Comparison of ENCODE assay signal across 16 mouse cellular contexts in the genomic region with DNA sequence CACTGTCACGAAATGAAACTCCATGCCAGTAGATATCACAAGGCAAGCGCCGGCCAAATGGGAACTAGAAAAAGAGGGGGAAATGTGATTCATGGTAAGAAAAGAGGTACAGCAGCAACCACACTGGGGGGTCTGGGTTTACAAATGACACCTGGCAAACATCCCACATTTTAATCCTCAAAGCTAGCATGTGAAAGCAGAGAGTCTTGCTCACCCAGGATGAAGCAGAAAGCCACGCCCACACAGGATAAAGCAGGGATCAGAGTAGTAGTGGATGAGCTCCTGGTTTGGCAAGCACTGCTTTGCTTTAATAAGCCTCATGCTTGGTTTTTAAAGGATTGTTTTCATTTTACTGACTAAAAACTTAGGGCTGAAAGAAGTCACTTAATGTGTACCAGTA.
"Had no signal": no experiment of that assay in that cellular context is flagged by ENCODE, and none has a peak within 500 bp of the region (broad histone marks: within the 10 kb centered on the region; RNA-seq: fewer than 3 reads in every experiment).

No protein-coding gene starts in this region.

- H3K4me2 ChIP-seq: liver, embryonic 13.5 days; midbrain, embryonic 11.5 days; midbrain, embryonic 15.5 days; neural tube, embryonic 12.5 days; neural tube, embryonic 15.5 days had no signal

- H3K9me3 ChIP-seq: liver, embryonic 13.5 days; midbrain, embryonic 15.5 days; neural tube, embryonic 12.5 days; neural tube, embryonic 15.5 days had no signal

- H3K27me3 ChIP-seq: liver, embryonic 13.5 days; midbrain, embryonic 15.5 days; neural tube, embryonic 12.5 days; neural tube, embryonic 15.5 days had no signal

- H3K27ac ChIP-seq: kidney, postnatal 0 days; layer of hippocampus, adult 2 months; left cerebral cortex, adult 2 months; liver, embryonic 13.5 days; midbrain, embryonic 15.5 days; neural tube, embryonic 12.5 days; neural tube, embryonic 15.5 days had no signal

- DNase-seq: kidney, adult 2 months; kidney, postnatal 25 days; layer of hippocampus, adult 9-11 months; layer of hippocampus, postnatal 36 days; liver, embryonic 13.5 days; lung, adult 2 months; lung, postnatal 14 days; lung, postnatal 4 days; thymus, postnatal 25 days had no signal

- H3K9ac ChIP-seq: liver, embryonic 13.5 days; midbrain, embryonic 15.5 days; neural tube, embryonic 12.5 days; neural tube, embryonic 15.5 days had no signal

- H3K4me3 ChIP-seq: layer of hippocampus, adult 2 months; left cerebral cortex, adult 2 months; liver, embryonic 13.5 days; midbrain, embryonic 15.5 days; neural tube, embryonic 12.5 days; neural tube, embryonic 15.5 days had no signal

- H3K4me1 ChIP-seq: liver, embryonic 13.5 days; neural tube, embryonic 12.5 days; neural tube, embryonic 15.5 days had no signal

- H3K36me3 ChIP-seq: liver, embryonic 13.5 days; midbrain, embryonic 15.5 days; neural tube, embryonic 12.5 days; neural tube, embryonic 15.5 days had no signal

- ATAC-seq: midbrain, embryonic 15.5 days had no signal
